Mouse (Mus musculus) c-Kit-positive CD71-negative TER-119-negative erythroid progenitor cells, embryonic 14.5 days (primary cell): ENCODE results near the gene Hist2h3c2.
"Not testable (repeated sequence)": the region's sequence is repeated elsewhere in the genome, so short reads cannot be mapped to it uniquely, and the experiment has no call there.

Experiments used
- DNase-seq: peaks from one replicate; pipeline ENCODE4 v3.0.0-alpha.2; 2013; ENCODE audit warnings: low read depth

Hist2h3c2 gene

DNA sequence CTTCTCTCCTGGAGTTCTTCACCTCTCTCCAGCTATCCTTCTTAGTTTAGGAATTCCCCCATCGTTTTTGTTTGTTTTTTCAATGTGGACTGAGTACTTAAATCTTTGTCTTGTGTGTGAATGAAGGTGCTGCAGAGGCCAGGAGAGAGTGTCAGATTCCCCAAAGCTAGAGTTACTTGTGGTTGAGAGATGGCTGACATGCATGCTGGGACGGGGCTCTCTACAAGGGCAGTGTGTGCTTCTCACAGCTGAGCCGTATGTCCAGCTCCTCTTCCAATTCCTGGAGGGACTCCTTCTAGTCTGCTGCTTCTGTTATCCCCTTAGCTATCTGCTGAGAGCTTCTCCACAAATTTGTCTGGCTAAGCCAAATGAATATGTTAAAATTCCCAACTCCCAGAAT is 3.1 kb downstream of the Hist2h3c2 start:
- DNase-seq = no peak

DNA sequence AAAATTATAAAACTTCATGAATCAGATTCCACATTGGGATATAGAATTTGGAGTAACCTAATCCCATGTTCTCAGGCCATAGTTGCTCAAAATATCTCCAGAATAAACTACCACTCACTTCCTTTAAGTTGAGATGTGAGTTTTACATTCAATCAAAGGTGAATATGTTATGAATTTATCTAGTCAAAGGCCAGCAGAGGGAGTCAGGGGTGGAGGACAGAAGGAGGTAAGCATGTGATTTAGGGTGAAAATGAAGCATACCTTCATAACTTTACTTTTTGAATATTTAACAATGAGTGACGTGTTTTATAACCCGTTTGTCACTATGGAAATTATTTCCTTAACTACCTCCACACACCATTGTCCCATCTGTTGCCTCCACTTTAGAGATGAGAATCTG is 4.0 kb downstream of the Hist2h3c2 start:
- DNase-seq = no peak

DNA sequence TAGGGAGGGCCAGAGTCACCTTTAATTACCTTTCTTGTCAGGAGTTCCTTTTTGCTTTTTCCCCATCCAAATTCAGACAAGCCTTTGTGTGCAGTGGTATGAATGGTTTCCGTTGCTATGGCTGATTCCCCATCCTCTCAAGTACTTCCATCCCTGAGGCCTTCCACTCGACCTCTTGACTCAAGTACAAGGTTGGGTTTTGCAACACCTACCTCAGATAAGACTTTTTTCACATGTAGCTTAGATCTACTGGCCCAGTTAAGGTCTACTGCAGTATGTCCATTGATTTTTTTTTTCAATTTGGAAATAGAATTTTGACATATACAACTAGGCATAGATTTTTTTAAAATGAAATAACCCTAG is 7.2 kb downstream of the Hist2h3c2 start:
- no peak for DNase-seq

DNA sequence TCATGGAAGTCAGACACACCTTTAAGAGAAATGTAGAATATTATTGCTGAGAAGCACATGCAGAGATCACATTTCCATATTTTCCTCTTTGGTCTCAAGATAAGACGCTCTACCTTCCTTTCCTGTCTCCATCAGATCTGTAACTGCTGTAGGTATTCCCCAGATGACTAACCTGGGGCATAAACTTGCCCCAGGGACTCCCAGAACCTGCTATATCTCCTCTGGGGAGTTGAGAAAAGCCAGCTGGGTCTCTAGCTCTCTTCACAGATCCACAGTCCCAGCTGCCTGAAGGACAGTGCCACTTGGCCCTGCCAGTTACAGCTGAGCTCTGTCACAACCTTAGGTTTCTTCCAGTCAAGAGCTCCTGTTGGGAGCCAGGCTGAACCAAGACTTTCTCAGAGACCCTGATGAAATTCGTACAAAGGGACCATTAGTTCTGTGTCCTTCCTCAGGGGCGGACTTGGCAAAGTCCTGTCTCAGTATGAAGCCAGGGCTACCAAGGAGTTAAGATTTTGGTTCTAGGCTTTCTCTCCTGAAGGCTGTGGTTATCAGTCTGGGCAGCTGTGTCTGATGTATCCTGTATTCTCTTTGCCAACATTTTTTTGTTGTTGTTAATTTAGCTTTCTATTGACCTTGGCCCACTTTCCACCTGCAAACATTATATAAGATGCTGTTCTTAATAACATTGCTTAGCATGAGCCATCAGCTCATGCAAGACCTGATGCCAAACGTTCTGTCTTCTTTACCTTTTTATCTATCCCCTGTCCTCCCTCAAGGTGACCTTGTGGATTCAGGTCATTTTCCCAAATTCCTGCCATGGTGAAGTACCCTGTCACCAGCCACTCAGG is 7.8 kb downstream of the Hist2h3c2 start:
- no peak for DNase-seq

DNA sequence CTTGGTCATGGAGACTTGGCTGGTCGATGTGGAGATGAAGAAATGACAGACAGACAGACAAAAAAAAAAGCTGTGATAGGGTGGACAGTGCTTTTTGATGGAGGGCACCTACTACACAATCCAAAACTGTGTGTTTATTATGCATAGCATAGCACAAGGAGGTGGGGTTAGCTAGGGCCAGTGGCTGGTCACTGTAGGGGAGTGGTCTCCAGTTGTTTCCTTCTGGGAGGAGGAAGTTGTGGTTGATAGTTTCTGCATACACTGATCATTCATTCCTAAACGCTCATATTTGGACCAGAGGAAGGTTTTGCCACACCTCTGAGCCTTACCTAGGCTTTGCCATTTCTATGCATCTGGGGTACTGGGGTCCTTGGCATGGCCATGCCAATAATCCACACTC is 8.5 kb downstream of the Hist2h3c2 start:
- DNase-seq = no peak

DNA sequence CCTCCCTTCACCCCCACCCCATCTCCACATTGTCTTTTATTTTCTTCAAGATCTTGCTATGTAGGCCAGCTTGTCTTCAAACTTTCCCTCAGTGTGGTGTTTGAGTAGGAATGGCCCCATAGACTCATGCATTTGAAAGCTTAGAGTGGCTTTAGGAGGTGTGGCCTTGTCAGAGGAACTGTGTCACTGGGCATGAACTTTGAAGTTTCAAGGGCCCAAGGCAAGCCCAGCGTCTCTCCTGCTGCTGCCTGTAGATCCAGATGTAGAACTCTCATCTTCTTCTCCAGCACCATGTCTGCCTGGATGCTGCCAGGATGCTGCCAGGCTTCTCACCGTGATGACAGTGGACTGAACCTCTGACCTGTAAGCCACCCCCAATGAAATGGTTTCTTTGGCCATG is 10.1 kb downstream of the Hist2h3c2 start:
- no peak for DNase-seq

DNA sequence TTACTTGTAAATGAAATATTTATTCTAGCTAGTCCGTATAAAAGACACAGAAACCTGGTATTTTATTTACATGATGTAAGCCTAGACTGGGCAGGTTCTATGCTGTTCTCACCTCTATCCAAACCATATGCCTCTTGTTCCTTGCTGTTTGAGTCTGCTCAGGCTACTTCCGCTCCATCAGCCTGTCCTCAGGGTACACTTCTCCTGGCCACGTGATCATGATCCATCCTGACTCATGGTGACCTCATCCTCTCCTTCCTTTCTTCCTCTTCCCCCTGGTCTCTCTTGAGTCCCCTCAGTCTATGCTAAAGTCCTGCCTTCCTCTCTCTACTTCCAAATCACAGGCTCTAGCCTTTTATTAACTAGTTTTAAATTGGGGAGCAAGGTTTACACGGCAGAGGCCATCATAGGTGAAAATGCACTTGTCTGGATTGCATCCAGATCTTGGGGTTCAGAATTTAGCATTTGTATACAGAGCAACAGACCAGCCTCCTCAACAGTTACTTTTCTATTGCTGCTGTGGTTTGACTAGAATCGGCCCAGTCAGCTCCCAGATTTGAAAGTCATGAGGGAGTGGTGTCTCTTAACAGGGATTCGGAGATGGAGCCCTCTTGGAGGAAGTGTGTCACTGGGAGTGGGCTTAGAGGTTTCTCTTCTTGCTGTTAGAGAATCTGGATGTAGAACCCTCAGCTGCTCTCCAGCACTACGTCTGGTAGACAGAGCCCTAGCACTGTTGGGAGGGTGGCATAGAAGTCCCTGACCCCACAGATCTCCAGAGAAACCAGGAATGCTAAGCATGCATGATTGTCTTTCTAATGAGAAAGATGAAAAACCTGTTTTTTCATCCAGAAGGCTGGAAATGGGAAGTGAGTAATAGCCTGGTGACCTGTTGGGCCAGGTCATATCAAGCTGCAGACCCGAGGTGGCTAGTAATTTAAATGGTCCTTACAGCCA is 12.0 kb downstream of the Hist2h3c2 start:
- DNase-seq = no peak

DNA sequence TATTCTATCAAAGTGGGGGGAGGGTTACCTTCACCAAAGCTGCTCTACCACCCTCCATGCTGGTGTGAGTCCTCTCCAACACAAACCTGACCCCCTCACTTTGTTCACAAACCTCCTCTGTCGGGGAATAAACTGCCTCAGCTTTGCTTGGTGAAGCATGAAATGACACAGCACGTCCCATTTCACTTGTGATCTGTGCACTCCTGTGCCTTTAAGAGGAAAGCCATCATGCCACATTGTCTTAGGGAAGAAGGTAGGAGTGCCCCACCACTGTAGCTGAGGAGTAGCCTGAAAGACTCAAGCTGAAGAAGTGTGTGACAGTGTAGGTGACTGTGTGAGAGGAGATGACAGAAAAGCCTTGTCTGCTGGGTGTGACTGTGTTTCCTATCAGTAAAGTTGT is 13.5 kb downstream of the Hist2h3c2 start:
- no peak for DNase-seq

DNA sequence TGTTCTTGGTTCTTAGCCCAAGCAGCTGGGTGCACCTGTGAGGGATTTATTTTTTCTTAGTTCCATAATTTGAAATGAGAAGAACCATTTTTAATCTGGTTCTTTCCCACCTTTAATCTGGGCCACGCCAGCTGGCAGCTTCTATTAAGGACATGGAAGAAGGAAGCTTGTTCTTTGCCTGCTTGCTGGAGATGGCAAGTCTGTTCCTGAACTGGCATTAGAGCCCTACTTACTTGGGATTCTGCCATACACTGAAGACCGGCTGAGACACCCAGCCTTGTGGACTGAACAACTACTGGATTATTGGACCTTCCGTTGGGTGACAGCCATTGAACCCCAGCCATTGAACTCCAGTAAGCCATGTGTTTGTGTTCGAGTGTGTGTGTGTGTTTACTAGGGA is 16.2 kb downstream of the Hist2h3c2 start:
- DNase-seq = no peak

DNA sequence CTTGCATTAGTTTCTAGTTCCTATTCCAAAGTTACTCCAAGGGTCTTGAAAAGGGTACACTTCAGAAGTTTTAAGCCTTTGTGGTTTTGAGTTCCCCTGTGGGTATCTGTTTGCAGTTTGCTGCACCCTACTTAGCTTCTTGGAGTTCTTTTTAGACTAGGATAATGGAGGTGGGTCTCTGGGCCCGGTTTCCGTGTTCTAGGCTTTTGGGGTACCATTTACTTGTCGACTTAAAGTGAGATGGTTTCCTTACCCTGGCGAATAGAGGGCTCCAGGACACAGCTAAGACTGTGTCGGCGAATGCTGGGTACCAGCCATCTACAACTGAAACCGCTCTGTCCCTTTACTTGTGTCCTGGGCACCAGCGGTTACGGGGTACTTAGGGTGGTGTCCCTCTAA is 17.3 kb downstream of the Hist2h3c2 start:
- no peak for DNase-seq

DNA sequence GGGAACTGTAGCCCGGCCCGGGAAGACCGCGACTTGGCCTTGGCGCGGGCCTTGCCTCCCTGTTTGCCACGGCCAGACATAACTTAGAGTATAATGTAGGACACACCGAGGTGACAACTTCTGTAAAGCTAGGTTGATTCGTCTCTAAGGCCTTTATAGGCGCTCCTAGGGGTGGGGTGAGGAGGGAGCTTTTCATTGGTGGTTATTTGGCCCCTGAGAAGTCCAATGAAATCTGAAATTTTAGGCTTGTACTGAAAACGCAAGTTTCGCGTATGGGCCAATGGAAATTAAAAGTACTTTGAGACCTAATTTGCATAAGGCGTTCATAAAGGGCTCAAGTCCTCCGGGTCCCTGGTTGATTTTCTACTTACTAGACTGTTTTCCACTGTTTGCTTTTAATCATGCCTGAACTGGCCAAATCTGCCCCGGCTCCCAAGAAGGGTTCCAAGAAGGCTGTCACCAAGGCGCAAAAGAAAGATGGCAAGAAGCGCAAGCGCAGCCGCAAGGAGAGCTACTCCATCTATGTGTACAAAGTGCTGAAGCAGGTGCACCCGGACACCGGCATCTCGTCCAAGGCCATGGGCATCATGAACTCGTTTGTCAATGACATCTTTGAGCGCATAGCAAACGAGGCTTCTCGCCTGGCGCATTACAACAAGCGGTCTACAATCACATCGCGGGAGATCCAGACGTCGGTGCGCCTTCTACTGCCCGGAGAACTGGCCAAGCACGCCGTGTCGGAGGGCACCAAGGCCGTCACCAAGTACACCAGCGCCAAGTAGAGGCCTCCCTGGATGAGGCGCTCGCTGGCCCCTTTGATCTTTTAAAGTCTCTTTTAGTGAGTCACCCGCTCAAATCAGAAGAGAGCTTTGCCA is 17.9 kb downstream of the Hist2h3c2 start, which contains the start of the genes Hist2h2ac and Hist2h2be:
Gene Hist2h2ac (minus strand): TSS at position 116 of the 875 bp plus-strand sequence.
Gene Hist2h2be (plus strand): TSS at position 355 of the 875 bp plus-strand sequence.
- peak; percentile 96 for DNase-seq

DNA sequence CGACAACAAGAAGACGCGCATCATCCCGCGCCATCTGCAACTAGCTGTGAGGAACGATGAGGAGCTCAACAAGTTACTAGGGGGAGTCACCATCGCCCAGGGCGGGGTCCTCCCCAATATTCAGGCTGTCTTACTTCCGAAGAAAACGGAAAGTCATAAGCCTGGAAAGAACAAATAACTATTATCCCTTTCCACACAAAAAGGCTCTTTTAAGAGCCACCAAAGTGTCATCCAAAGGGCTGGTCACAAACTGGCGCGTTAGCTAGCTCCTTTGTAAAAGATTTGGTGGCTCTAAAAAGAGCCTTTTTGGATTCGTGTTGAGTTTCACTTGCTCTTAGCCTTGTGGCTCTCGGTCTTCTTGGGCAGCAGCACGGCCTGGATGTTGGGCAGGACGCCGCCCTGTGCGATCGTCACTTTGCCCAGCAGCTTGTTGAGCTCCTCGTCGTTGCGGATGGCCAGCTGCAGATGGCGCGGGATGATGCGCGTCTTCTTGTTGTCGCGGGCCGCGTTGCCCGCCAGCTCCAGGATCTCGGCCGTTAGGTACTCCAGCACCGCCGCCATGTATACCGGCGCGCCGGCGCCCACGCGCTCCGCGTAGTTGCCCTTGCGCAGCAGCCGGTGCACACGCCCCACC is 18.7 kb downstream of the Hist2h3c2 start:
- DNase-seq = not testable (repeated sequence)

DNA sequence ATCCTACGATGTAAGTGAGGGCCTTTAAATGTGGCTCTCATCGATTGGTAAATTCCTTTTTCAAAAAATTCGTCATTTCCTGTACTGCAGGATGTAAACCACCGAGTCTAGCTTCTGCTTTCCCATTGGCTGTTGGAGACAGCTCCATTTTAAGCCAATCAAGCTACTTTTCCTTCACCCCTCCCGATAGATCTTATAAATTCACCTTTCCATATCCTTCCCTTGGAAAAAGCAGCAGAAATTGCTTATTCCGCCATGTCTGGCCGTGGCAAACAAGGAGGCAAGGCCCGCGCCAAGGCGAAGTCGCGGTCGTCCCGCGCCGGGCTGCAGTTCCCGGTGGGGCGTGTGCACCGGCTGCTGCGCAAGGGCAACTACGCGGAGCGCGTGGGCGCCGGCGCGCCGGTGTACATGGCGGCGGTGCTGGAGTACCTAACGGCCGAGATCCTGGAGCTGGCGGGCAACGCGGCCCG is 19.2 kb downstream of the Hist2h3c2 start, which contains the start of the genes Bola1 and Hist2h2ab:
Gene Bola1 (minus strand): TSS at position 49 of the 470 bp plus-strand sequence.
Gene Hist2h2ab (plus strand): TSS at position 205 of the 470 bp plus-strand sequence.
- DNase-seq = peak; percentile 57

DNA sequence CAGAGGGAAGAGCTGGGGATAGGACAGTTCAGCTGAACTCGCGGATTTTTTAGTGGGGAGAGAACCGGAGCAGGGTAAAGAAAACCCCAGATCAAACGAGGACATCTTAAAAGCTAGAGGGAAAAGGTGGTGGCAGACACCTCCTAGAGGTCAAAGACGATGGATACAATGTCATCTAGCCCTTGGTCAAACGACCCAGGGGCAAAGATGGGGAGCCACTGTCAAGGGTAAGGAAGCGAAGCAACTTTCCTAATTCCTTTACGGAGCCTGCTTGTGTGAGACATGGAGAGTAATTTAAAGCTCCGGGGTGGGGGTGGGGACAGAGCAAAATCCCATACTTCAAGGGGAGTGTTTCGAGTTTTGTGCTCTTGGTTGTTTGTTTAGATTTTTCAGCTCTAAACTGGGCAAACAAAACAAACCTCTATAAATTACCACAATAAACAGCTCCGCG is 19.7 kb downstream of the Hist2h3c2 start:
- no peak for DNase-seq

DNA sequence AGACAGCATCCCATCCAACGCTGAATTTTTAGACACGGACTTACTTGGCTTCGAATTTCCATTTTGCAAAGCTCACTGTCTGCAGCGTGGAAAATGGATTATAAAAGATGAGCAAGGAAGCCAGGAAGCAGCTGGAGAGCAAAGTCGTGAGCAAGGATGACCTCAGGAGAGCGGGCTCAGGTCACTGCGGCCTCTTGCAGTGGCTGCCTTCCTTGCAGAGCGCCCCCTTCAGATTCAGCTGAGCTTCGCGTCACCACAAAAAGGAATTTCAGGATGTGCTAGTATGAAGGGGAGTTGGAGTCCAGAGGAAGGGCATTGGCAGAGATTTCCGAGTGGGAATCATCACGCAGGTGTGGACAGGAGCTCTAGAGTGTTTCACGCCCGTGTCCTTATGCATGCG is 29.7 kb downstream of the Hist2h3c2 start:
- no peak for DNase-seq

DNA sequence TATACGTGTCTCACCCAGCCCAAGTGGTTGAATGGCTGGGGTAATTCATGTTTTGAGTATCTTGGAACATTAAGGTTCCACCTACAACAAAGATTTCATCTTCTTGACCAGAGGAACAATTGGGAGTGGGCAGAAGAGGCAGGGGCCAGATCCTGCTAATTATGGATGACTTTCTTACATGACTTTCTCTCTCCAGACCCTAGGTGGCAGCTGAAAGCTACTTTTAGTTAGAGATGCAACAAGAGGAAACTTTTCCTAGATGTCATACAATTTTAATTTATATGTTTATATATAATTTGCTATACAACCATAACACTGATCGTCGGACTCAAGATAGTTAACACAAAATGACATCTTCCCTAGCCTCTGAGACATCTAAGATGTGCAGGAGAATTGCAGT is 31.1 kb downstream of the Hist2h3c2 start:
- DNase-seq = no peak

DNA sequence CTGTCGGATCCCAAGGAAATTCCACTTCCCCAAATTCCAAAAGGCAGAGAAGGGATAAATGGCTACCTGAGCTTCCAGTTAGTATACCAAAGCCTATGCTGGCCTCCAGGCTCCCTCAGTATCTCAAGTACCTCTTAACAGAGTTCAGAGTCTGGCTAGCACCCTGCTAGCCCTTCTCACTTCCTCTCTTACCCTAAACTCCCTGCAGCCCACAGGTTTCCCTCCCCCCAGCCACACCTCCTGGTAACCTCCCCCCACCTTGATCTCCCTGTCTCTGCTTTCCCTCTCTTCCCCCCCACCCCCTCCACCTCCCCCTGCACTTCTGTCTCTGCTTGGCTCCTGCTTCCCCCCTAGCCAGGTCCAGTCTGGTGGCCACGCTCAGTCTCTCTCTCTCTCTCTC is 39.2 kb downstream of the Hist2h3c2 start:
- no peak for DNase-seq

DNA sequence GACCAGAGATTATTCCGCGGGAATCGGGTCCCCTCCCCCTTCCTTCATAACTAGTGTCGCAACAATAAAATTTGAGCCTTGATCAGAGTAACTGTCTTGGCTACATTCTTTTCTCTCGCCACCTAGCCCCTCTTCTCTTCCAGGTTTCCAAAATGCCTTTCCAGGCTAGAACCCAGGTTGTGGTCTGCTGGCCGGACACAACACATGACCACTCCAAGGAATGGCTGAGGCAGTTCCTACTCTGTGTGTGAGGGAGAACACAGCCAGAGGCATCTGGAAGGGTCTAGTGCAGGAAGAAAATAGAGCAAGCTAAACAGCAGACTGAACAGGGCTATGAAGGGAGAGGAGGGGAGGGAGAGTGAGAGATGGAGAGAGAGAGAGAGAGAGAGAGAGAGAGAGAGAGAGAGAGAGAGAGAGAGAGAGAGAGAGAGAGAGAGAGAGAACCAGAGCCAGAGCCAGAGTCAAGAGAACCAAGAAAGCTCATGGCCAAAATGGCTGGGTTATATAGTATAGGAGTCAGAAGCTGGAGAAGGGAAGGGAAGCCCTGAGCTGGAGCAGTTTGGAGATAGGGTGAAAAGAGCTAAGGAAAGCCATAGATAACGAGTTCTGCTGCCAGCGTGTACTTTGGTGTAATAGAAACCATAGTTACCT is 40.2 kb downstream of the Hist2h3c2 start:
- not testable (repeated sequence) for DNase-seq

DNA sequence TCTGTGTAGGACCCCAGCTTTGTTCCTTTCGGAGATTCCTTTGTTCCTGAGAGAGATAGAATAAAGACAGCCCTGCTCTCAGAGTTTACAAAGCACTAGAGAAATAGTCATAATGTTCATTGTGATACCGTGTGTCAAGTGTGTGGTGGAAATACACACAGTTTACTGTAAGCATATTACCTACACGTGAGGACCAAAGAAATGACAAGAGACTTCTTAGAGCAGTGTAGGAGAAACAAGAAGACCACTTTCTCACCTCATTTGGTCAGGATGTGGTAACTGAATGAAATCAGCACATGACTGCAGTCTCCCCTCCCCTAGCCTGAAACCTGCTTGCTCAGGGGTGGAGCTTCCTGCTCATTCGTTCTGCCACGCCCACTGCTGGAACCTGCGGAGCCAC is 40.7 kb downstream of the Hist2h3c2 start:
- no peak for DNase-seq

DNA sequence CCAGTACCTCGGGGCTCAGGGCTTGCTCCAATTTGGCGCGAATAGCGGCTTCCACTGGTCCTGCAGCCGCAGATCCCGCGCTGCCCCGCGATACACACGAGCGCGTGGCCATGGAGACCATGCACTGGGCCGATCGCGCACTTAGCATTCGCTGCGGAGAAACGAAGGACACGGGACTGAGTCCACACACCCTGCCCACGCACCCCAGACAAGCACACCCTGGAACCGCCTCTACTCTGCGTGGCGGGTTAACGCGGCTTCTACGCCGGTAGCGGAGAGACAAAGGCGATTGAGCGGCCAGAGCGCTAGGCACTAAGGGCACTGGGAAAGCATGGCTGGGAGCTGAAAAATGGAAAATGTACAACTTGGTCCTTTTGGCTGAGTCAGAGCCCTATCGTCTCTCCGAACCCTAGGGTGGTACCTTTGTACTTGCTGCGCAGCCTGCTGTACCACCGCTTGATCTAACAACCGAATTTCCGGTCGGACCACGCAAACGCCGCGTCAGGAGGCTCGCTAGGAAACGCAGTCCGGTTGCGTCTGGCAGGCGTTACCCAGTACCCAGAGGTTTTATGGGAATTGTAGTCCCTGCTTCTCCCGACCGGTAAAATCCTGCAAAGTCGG is 41.7 kb downstream of the Hist2h3c2 start:
- peak; percentile 67 for DNase-seq
